Mouse (Mus musculus) liver, adult 2 months (tissue): ENCODE results near the gene Pgm5.

Experiments used
- CTCF ChIP-seq: fragments of 200-500 bp; IDR thresholded peaks from 2 replicates; pipeline ENCODE4 v1.5.1; 2011; ENCODE audit warnings: low read depth, low read length, control low read depth
- POLR2A ChIP-seq: fragments of 200-500 bp; IDR thresholded peaks from 2 replicates; pipeline ENCODE4 v1.6.1; 2011; ENCODE audit warnings: low read length, control low read depth; ENCODE audit not compliant: insufficient read depth; ENCODE audit errors: extremely low read depth

DNA sequence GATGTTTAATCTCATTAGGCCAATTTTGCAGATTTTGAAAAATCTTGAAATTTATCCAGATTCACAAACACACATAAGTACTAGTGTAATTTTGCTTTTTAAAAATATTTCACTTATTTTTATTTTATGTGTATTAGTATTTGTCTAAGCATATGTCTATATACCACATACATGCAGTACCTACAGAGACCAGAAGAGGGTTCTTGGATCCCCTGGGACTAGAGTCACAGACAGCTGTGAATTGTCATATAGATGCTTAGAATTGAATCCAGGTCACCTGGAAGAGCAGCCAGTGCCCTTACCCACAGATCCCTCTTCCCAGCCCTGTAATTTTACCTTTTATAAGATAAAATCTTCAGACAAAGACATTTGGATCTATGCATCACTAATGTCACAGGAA lies 161.7 kb downstream of the Pgm5 start:
- TF ChIP-seq CTCF (no peak), POLR2A (no peak)
